Mouse (Mus musculus) spleen, embryonic (tissue): ENCODE measurements around the gene Ubr7.

Source experiments
- CTCF ChIA-PET: fragments of 350-600 bp; sonication (Branson Sonifier 250); formaldehyde crosslinking; loops from one replicate; lab custom pipeline; 2022; lab: Charles Lee

Gene Ubr7

DNA sequence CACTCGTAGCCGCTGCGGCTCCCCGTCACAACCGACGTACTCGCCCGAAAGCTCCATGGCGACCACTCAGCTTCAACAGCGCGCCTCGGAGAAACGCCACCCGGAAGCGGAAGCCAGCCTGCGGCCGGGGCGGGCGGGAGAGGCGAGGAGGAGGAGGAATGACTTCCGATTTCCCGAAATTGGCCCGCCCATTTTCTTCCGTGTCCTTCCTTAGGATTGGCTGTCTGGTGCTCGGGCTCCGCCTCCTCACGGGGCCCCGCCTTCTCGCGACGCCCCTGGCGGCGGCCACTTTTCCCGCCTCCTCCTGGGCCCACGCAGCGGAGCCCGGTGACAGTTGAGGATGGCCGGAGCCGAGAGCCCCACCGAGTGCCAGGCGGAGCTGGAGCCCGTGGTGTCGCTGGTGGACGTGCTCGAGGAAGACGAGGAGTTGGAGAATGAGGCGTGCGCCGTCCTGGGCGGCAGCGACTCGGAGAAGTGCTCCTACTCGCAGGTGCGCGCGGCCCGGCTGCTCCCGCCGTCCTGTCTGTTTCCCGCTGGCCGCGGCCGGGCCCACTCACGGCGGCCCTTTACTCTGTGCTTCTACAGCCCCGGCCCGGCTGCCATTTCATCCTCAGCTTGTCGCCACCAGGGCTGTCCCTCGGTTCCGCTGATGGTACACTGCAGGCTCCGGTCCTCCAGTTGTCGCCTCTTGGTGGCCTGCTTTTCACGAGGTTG is at the start of gene Ubr7, which contains the start of the genes Gm28051 and Gon7:
TSS of gene Ubr7 (plus strand) at position 279 of the 714 bp plus-strand sequence.
TSS of gene Gm28051 (minus strand) at position 77 of the 714 bp plus-strand sequence.
TSS of gene Gon7 (minus strand) at position 115 of the 714 bp plus-strand sequence.
- CTCF ChIA-PET, result interaction anchor here (0.6 to 0.8 kb wide), 2 partner anchors 9 to 33 kb away, joined by 5 to 9 read pairs; no protein-coding TSS in a partner anchor

DNA sequence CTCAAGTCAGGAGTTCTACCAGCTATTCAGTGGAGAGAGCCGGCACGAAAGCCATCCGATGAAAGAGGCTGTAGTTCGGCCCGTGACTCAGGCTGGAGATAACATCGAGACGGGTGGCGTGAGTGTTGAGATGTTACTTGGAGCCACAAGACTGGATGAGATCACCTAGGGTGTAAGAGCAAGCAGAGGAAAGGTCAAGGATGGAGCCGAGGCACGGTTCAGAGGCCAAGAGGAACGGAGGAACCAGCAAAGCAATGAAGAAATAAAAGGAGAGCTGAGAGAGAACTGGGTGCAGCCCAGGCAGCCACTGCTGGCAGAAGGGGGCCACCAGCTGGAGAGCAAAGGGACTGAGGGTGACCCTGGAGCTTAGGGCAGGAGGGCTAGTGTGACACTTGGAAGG is 49.5 kb upstream of the Ubr7 start:
- CTCF ChIA-PET, result no interaction called here

DNA sequence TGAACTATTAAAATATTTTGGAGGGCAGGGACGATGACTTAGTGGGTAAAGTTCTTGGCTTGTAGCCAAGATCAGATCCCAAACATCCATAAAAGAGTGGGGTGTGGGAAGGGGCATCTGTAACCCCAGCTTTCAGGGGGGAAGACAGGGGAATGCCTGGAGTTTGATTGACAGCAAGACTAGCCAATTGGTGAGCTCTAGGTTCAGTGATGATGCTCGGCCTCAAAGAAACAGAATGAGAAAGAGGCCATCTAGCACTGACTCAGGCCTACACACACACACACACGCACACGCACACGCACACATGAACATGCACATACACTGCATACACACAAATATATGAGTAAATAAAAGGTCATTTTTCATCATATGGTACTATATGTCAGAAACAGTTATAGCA is 47.9 kb upstream of the Ubr7 start:
- CTCF ChIA-PET, result no interaction called here

DNA sequence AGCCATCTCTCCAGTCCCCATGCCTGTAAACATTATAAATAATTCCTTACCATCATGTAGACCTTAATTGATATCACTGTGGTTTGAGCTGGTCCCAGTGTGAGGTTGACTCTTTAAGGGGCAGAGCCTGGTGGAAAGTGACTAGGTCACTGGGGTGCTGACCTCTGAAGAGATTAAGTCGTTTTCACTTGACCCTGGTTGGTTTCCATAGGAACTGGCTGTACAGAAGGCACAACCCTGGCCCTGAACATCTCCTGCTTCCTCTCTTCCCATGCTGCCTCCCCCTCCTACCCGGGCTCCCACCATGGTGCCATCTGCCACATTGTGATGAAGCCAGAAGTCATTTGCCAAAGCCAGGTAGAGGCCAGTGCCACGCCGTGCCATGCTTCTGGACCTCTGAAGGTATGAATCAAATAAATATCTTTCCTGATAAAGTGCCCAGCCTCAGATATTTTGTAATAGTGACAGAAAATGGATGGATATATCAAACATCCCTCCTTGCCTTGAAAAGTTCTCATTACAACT is 46.9 kb upstream of the Ubr7 start:
- CTCF ChIA-PET, result no interaction called here

DNA sequence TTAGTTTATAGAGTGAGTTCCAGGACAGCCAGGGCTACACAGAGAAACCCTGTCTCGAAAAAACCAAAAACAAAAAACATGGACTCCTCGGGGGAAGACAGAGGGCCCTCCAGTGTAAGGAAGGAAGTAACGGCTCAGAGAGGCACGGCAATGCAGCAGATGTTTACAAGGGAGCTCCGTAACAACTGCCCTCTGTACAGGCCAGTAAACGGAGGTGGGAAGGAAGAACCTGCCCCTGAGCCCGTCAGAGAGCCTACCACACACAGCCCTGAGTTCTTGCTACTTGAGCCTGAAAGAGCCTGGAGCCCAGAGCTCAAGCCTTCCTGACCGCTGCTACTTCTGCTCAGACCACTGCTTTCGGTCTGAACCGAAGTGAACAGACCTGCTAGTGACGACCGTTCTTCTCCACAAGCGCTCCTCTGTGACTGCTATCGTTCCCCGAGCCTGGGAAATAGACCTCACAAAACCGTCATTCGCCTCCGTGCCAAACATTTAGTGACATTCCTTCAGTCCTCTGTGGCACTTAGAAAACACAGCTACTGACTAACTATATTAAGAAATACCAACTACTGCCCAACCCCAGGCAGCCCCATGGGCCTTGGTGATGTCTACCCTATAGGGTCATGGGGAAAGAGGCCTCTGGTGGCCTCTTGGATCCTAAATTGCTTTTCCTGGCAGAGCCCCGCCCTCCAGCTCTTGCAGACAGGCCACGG is 44.5 kb upstream of the Ubr7 start:
- CTCF ChIA-PET, result interaction anchor here (0.7 to 0.9 kb wide), 2 partner anchors 16 to 734 kb away, joined by 3 to 4 read pairs; no protein-coding TSS in a partner anchor

DNA sequence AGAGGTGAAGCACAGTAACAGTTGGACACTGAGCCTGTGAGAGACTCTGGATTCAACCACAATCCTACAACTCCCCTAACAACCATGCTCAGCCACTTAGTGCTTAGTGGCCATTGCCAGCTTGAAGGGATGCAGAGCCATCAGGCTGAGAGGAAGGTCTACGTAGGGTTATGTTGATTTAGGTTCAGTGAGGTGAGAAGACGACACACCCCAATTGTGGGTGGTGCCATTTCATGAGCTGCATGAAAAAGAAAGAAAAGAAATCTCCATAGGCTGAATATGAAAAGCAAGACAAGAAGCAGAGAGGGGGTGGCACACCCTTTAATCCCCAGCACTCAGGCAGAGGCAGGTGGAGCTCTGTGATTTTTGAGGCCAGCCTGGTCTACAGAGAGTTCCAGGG is 43.7 kb upstream of the Ubr7 start:
- CTCF ChIA-PET, result interaction anchor here (0.6 to 0.7 kb wide), 4 partner anchors 16 to 230 kb away, joined by 3 to 5 read pairs (median 4); no protein-coding TSS in a partner anchor

DNA sequence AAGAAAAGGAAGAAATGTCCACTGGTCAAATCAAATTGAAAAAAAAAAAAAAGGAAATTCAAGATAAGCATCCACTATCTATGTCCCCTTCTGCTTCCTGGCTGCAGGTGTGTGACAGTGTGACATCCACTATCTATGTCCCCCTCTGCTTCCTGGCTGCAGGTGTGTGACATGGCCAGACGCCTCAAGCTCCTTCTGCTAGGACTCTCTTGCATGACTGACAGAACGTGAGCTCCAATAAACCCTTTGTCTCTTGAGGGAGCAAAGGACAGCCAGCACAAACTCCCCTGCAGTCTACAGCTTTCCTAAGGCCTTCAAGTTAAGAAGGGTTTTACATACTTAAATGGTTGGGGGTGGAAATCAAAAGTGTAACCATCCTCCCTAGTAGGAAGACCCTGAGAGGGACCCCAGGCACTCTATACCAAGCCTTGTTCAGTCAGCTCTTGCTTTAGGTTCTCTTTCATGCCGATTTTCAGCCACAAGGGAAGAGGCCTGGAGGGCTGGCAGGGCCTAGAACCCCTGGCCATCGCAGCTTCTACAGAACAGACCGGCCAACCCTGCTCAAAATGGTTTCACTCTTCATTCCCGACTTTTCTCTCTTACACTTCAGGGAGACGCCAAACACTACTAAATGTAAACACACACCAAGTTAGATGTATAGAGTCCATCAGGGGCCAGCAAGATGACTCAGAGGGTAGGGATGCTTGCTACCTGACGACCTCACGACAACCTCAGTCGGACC is 42.9 kb upstream of the Ubr7 start:
- CTCF ChIA-PET, result interaction anchor here (0.5 to 0.7 kb wide), 4 partner anchors 67 to 231 kb away, joined by 3 to 5 read pairs (median 4); no protein-coding TSS in a partner anchor

DNA sequence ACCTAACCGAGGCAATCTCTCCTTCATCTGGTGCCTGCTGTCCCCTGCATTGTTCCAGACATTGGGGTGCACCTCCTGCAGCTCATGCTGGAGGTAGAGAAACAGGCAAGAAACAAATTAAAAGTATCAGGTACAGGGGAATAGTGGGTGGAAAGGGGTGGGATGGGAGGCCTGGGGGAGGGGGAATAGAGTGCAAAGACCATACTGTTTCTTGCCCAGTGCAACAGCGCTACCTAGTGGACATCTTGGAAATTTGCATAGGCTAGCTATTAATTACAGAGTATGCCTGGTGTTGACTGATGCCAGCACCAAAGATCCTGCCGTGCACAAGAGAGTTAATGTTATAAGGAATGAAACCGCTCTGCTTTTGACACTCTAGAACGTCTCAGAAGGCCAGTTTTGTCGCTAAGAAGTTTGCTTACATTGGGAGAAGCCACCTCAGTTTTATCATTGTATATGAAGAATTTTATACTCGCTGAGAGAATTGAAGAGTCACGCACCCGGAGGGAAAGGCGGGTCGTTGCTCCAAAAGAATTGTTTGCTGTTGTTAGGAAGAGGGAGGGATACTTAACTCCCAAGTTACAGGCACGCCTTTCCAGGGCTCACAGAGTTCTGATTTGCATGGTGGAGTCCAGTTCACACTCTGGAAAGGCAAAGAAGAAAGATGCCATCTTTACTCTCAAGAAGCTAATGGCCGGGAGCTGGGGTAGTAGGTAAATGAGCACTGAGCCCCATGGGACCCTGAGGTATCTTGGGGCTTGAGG is 38.0 kb upstream of the Ubr7 start:
- CTCF ChIA-PET, result interaction anchor here (0.7 to 1.4 kb wide), 6 partner anchors 20 to 1530 kb away, joined by 3 to 4 read pairs (median 3); no protein-coding TSS in a partner anchor

DNA sequence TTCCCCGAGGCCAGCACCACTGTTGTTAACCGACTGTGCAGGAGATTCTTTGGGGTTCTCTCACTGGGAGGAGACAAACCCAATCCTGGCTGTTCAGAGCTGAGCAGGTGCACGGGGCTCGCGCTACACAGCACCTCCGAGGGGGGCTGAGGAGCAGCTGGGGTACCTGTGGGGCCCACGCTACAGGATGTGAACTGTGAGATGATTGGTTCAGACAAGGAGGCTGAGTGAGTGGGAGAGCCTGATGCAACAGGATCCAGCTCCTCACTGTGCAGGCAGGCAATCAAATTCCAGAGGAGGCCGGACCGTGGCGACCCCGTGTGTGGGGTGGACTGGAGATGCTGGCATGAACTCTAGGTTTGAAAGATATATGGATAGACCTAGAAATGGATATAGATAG is 35.3 kb upstream of the Ubr7 start:
- CTCF ChIA-PET, result no interaction called here

DNA sequence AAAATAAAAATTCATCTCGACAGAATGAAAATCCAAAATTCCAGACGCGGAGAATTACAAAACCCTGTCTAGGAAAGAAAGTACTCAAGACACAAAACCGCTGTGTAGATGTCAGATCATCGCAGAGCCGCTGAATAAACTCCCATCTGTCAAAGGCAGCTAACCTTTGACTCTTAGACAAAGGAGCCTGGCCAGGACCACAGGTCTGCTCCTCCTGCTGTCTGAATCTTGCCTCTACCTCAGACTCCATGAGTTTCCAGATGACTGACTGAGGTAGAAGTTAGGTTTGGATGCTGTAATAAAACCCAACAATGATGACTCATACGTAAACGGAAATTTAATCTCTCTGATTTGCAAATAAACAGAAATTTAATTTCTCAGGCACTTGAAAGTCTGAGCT is 34.8 kb upstream of the Ubr7 start:
- CTCF ChIA-PET, result no interaction called here

DNA sequence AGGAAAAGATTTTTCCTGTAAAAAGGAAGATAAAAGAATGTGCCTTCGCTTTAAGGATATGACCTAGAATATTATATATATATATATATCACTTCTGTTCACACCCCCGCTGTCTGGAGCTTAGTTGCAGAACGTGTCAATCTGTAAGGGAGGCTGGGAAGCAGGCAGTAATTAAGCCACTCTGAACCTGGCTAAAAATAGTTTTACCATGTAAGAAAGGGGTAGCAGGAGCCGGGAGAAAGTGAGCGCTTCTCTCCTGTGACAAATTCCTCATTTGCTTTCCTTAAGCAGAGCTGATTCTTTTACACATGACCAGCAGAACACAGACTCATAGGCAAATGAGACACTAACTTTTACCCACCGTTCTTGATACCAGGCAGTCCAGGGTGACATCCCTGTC is 33.9 kb upstream of the Ubr7 start:
- CTCF ChIA-PET, result no interaction called here

DNA sequence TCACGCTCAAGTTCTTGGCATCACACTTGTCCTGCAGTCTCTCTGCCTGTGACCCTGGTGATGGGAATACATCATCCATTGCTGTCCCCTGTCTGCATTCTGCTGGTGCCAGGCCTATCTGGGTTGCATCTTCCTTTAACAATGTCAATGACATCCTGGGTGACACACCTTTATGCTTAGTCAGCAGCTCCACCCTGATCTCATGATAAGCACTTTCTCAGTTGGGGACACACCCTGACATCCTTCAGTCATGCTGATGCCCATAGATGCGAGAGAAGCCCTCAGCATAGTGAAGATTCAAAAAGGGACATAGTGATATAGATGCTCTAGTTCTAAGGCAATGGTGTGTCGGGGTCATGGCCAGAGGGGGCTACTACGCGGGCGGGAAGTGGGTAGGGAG is 32.6 kb upstream of the Ubr7 start:
- CTCF ChIA-PET, result no interaction called here

DNA sequence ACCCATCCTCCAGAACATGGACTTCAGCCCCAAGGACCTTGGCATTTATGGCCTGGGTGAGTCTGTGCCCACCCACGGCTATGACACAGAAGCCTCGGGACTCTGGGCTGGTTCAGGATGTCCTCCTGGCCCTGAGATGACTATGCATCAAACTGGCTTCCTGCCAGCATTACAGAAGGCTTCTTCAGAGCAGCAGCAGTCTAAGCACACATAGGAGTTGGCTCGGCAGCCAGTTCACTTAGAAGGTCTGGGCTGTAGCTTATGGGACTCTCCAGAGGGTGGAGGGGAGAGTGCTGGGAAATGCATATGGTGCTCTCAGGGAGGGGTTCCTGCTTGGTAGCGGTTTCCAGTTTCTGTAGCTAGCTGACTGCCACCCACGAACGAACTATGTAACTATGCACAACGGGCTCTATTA is 32.0 kb upstream of the Ubr7 start:
- CTCF ChIA-PET, result no interaction called here

DNA sequence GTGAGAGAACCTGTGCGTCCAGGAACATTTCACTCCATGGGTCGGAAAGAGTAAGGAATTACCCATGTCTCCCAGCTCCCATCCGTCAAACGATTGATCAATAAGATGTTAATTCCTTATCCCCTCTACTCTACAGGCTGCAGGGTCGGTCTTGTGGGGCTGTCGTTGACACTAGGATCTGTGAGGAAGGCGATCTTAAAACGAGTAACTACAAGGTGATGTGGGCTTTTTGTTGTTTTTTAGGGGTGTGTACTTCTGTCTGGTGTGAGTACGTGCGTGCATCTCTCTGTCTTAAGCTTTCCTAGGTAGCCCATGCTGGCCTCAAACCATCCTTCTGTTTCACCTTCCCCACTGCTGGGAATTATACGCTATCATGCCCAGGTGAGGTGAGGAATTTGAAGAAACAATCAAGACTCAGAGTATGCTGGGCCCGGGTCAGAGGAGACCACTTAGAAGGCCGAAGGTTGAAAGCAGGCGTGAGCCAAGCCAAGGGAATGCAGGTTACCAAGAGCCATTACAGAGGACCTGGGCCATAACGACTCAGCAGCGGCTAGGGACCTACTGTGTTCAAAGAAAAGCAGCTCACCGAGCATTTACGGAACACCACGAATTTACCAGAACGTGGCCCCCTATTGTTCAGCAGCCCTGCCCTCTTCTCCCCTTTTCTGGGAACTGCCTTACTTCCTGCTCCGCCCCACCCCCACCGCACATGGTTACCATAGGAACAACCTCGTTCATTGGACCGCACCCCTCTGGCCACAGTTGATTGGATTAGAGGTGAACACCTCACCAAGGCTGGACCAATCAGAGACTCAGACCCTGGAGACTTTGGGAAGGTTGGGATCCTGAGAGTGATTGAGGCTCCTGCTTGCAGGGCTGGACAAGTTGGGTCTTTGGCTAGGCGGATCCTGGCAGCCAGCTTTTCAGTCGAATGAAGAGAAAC is 27.6 kb upstream of the Ubr7 start:
- CTCF ChIA-PET, result no interaction called here

DNA sequence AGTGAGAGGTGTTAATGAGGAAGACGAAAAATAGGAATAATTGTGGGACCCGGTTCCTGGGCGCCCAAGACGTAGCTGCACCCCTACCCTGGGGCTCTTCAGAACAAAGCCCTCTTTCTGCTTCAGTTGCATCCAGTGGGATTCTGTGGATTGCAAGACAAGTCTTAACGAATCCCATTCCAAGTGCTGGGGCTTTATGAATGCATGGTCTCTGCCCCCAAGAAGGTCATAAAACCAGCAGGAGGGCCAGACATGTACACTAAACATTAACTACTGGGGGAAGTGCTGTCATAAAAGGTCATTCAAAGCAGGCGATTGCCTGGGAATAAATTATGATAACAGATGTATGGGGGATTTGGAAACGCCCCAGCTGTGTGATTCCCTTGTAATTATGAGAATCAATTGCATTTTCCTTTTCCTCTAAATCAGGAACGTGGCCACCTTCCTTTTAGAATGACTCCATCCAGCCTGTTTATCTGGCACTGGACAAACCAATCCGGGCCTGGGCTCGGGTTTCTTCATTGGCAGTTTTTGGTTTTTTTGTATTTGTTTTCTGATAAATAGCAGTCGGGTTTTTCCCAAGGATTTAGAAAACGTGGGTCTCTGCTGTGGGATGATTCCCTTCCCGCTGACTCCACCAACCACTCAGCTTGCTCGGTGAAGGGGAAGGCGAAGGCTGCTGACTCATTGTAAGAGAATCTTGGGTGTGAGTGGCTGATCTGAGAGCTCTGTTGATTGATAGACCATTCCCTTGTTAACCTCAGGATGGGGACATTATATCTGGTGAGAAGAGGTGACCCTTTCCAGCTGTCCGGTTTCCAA is 26.8 kb upstream of the Ubr7 start:
- CTCF ChIA-PET, result no interaction called here

DNA sequence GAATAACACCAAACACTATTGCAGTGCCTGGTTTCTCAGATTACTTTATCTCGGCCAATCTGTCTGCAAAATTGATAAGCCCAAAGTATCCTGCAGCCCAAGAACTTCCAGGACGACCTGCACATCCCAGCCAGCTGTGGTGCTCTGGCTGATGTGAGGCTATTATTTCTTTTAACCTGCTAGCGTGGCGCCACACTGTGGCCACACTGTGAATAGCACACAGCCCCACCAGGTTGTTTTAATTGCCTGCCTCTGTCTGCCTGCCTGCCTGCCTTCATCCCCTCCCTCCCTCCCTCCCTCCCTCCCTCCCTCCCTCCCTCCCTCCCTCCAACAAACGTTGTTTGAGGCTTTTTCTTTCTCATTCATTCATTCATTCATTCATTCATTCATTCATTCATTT is 24.4 kb upstream of the Ubr7 start:
- CTCF ChIA-PET, result no interaction called here

DNA sequence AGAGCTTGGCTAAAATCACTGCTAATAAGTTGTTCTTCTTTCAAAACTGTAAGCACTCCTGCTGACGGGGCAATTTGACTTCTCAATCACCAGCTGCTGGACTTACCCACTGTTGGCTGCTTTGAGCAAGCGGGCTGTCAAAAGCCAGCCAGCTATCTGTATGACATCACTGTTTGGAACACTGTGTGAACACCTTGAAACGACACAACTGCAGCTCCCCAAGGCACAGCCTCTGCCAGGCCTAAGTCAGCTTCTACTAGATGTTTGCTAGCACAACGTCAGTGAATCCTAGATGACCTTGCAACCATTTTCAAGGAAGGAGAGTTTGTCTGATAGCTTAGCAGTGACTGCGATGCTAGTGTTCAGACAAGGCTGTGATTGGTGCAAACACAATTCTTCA is 18.7 kb upstream of the Ubr7 start:
- CTCF ChIA-PET, result interaction anchor here (0.6 to 0.7 kb wide), 2 partner anchors 48 to 291 kb away, joined by 3 to 9 read pairs; no protein-coding TSS in a partner anchor

DNA sequence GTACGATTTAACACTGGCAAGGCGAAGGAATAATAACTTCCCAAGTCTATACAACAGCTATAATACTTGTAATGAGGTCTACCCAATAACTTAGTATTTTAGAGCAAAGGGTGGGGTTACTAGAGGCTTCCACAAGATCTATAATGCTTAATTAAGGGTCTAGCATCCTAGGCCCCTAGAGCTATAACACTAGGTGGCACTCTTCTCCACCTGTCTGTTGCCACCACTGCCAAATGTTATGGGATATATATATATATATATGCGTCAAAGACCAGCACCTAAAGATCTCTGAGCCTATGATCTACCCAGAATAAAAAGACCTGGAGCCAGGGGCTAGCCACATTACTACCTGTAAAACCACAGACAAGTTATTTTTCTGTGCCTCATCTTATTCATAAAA is 17.5 kb upstream of the Ubr7 start:
- CTCF ChIA-PET, result interaction anchor here (0.6 to 1.1 kb wide), 6 partner anchors 10 to 758 kb away, joined by 3 to 14 read pairs (median 4); no protein-coding TSS in a partner anchor

DNA sequence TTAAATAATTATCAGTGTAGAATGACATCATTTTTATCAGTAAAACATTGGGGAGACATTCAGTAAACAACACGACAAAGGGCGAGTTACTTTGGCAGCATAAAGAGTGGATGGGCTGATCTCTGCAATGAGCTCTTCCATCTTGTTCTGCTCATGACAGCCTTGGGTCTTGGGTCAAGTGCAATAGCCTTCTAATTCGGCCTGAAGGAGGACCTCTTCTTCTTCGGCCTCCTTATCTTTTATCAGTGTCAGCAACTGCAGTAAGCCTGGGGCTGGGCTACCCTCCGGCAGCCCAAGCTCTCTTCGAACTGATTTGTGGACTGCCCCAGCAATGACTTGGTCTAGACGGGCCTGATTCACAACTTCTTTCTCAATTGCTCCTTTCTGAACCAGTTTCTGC is 15.7 kb upstream of the Ubr7 start:
- CTCF ChIA-PET, result interaction anchor here (0.5 kb wide), 1 partner anchor 123 kb away, joined by 4 read pairs; no protein-coding TSS in a partner anchor
